Mouse (Mus musculus): Measurements from ENCODE around the gene Jchain.
"Not testable (repeated sequence)": the region's sequence is repeated elsewhere in the genome, so short reads cannot be mapped to it uniquely, and the experiment has no call there.

The Jchain gene

DNA sequence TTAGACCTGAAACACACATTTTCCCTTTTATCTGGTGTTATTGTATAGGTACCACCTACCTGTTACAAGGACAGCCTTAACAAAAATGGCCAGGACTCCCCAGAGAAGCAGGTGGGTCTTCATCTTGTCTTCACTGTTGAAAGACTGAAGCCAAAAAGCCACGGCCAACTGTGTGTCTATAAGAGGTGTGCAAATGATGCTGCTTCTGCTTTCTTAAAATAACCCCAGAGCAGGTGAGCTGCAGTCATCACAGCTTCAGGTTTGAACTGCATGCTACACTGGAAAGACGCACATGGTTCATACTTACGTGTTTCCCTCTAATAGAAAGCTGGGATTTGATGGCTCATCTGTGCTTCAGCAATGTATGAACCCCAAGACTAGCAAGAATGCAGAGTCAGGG, at the start of gene Jchain:
TSS of gene Jchain (minus strand) at position 235 of the 400 bp plus-strand sequence.
- DNase-seq (ENCODE audit: low read depth), result no peak

DNA sequence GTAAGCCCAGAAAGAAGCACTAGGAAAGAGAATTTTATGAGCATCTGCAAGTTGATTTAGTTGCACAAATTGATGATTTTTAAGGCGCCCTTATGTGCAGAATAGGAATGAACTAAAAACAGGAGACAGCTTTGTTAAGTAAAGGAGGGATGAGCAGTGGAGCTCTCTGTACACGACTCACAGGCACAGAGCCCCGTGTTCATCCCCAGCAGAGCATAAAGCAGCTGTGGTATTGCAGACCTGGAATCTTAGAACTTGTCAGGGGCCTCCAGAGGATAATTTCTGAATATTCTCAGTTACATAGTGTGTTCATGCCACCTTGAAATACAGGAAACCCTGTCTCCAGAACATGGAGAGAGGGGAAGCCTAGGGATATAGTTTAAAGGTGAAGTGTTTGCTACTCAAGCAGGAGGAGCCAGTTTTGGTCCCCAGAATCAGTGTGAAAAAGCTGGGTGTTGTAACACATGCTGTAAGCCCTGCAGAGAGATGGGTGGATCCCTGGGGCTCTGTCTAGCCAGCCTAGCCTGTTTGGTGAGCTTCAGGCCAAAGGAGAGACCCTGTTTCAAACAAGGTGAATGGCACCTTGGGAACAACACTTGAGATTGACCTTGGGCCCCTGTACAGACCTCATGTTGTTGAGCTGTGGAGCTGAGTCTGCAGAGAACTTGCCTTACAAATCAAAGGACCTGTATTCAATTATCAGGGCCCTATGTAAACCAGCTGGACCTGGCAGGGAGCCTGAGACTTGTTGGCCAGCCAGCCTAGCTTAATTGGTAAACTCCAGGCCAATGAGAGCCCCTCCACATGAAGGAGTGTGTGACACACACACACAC, 48.0 kb upstream of the Jchain start:
- no peak for DNase-seq (ENCODE audit: low read depth)

DNA sequence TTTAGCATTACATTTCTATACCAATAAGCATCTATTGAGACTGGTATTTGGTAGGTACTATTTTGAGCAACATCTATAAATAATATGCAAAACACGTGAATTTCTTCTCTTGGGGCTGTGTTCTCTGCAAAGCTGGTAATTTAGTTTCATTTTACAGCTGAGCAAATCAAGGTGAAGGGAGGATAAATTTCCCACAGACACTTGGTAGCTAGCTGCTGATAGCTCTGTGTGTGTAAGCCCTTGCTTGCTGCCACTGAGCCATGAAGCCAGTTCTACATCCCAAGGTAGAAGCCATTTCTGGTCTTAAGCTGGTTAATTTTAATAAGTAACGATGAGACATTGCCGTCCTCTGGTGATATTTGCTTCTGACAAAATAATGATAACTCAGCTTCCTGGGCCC, 47.1 kb upstream of the Jchain start:
- no peak for DNase-seq (ENCODE audit: low read depth)

DNA sequence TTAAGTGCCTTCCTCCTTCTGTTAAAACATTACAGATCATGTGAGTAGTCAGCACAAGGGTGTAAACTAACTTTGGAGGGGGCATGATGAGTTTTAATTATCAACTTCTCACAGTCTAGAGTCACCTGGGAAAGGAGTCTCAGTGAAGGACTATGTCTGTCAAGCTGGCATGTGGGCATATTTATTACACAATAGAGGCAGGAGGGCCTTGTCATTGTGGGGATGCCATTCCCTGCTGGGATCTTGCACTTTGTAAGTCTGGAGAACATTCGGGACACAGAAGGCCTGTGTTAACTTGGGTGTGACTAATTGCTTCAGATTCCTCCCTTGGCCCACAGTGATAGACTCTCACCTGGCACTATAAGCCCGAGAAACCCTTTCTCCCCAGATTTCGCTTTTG, 41.9 kb upstream of the Jchain start:
- no peak for DNase-seq (ENCODE audit: low read depth)

DNA sequence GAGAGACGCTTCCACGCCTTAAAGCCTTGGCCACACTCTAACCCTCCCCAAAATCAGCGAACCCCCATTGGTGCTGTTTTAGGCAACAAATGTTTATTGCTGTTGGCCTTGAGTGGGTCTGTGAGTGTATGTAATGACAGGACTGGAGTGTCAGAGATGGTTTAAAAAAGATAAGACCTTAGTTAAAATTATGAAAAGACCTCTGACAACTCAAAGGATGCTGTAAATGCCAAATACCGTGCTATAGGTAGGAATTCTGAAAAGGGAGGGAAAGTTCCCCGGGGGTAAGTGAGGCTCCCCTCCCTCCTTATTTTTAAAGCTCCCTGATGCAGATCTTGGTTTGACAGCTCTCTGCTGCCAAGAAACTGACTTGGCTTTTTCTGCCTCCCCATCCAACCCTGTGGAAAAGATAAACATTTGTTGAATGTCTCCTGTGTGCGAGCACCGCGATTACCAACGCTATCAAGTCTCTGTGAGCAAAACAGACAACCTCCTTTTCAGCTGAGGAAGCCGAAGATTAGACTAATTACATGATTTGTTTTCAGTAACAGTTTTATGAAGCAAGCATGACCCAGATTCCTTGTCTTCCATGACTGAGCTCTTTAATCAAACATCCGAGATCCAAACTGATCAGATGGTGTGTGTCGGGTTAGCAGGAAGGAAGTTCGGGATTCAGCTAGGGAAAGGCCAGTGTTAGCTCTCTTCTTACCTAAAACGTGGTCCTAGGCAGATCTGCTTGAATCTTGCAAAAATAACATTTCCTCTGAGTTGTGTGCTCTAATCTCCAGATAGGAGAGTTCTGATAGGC, 38.5 kb upstream of the Jchain start:
- no peak for DNase-seq (ENCODE audit: low read depth)

DNA sequence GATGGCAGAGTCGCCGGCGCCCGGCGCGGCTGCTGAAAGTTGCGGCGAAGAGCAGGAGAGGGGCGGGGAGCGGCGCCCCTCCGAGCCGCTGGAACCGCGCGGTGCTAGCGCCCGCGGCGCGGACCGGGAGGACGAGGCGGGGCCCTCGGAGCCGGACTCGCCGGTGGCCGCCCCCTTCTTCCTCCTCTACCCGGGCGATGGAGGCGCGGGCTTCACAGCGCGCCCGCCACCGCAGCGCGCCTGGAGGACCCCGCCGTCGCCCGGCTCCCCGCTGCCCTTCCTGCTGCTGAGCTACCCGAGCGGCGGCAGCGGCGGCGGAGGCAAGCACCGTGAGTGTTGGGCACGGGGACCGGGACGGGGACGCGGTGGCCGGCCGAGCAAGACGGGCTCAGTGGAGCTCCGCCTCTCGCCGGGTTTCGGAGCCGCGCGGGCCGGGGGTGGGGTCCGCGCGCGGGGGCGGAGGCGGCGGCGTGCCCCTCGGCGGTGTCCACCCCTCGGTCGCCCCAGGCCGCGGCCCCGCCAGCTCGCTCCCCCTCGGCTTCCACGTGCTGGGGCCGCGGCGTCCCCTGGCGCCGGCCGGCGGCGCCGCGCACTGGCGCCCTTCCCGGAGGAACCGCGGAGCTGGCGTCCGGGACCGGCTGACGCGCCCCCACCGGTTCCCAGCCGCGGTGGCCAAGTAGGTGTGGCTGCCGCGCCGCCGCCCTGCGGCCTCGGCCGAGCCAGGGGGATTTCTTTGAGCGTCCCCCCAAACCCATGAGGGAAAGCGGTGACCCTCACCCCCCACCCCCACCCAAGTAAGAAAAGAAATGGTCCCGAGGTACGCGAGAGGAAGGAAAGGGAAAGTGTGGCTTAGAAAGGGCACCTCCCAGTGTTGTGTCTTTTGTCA, 37.7 kb upstream of the Jchain start:
- DNase-seq (ENCODE audit: low read depth), result no peak

DNA sequence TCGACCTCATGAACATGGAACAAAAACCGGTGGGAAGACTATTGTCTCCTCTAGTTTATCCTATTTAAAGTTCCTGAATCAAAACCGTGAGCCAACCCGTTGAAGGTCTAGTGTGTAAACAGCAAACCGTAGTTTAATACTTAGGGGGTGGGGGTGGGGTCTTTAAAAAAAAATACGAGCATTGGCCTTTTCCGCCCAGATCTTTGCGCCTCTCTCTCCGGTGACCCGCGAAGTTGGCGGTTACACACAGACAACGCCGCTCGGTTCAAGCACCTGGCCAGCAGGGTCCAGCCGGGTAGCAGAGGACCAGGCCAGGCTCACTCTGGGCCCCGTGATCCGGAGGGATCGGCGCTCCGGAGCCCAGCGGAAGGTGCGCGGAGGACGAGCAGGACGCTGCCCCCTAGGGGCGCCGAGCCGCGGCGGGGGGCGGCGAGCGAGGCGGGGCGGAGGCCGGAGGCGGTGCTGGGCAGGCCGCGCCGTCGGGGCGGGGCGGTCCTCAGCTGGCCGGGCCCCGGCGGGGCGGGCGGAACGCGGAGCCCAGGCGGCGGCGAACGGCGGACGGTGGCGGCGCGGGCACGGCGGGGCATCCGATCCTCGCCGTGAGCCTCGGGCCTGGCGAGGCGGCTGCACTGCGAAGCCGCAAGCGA, 36.9 kb upstream of the Jchain start, which contains the start of gene Rufy3:
TSS of gene Rufy3 (plus strand) at position 540 of the 647 bp plus-strand sequence.
- DNase-seq (ENCODE audit: low read depth), result no peak

DNA sequence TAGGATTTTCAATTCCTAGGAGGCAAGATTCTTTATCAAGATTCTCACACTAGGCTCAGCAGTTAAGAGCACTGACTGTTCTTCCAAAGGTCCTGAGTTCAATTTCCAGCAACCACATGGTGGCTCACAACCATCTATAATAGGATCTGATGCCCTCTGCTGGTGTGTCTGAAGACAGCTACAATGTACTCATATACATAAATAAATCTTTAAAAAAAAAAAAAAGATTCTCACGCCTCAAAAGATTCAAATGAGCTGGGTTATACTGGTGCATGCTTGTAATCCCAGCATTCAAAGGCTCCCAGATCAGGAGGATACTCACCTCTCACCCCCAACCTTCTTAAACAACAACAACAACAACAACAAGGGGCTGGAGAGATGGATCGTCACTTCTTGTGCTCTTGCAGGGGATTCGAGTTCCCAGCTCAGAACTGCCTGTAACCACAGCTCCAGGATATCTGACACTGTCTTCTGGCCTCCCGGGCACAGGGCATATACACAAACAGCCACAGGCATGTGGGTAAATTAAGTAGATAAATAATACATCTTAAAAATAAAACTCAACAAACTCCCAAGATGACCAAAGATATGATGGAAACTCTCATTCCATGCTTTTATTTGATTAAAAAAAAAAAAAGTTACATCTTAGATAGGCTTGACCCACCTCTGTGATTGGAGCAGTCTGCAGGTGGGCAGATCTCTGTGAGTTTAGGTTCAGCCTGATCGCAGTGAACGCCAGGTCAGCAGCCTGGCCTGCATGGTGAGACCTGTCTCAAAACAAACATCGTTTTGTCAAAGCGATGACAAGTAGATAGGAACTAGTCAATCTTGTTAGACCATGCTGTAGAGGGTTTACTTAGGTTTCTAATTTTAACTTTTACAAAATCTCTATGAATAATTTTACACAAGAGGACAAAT, 35.4 kb upstream of the Jchain start:
- no peak for DNase-seq (ENCODE audit: low read depth)

DNA sequence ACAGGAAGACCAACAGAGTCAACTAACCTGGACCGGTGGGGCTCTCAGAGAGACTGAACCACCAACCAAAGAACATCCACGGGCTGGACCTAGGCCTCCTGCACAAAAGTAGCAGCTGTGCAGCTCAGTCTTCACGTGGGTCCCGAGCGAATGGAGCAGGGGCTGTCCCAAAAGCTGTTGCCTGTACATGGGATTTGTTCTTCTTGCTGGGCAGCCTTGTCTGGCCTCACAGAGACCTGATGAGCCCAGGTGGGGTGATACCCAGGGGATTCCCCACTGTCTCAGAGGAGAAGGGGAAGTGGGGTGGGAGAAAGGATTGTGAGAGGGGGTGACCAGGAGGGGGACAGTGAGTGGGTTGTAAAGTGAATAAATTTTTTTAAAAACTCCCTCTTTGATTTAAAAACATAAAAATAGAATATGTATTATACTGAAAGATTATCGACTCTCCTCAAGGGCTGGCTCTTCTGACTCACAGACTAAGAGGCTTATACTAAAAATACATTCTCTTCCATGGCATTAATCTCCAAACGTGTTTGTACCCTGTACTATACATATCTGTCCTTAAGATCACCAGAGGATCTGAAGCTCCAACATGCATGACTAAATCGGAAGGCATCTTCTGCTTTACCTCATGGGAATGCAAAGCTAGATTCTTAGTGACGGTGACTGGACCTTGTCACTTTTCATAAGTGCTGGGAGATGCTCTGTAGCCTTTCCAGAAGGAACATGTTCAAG, 33.6 kb upstream of the Jchain start:
- no peak for DNase-seq (ENCODE audit: low read depth)

DNA sequence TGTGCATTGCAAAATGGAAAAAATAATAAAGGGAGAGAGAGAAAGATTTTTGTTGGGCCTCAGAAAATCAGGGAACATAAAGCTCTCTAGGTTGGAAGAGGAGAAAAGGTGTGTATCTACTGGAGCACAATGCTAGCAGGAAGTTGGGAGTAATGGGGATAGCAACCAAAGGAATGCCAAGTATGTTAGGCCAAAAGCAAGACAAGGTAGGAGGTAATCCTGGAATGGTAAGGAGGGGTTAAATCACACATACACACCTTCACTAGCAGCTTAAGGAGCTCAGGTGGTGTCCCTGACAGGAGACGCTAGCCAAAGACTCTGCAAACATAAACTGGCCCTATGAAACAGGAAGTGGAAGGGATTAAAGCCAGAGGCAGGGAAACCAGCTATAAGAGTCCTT, 31.3 kb upstream of the Jchain start:
- DNase-seq (ENCODE audit: low read depth), result no peak

DNA sequence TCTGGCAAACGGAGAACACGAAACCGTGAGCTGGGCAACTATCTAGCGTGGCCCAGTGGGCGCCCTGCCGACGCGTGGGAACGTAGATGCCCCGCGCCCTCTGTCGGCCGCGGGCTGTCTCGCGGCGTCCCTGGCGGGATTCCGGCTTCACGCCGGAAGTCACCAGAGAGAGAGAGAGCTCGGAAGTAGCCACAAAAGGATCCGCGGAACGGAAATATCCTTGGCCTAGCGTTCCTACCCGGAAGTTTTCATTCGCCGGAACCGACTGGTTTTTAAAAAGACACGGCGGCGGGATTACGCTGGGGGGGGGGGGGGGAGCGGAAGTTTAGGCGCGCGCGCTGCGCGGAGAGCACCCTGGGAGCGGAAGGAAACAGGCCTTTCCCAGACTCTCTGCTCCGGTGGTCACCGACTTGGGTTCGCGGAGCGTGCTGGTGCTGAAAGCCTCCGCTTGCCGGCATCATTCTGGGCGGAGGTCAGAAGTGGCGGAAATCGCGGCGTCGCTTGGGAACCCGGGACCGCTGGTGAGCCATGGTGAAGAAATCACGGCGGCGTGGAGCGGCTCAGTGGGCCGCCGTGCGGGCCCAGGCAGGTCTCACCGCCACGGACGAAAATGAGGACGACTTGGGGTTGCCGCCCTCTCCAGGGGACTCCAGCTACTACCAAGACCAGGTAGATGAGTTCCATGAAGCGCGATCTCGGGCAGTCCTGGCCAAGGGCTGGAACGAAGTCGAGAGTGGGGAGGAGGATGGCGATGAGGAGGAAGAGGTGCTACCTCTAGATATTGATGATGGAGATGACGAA, 26.6 kb upstream of the Jchain start, which contains the start of gene Utp3:
TSS of gene Utp3 (plus strand) at position 377 of the 801 bp plus-strand sequence.
- peak; percentile 98 for DNase-seq (ENCODE audit: low read depth)

DNA sequence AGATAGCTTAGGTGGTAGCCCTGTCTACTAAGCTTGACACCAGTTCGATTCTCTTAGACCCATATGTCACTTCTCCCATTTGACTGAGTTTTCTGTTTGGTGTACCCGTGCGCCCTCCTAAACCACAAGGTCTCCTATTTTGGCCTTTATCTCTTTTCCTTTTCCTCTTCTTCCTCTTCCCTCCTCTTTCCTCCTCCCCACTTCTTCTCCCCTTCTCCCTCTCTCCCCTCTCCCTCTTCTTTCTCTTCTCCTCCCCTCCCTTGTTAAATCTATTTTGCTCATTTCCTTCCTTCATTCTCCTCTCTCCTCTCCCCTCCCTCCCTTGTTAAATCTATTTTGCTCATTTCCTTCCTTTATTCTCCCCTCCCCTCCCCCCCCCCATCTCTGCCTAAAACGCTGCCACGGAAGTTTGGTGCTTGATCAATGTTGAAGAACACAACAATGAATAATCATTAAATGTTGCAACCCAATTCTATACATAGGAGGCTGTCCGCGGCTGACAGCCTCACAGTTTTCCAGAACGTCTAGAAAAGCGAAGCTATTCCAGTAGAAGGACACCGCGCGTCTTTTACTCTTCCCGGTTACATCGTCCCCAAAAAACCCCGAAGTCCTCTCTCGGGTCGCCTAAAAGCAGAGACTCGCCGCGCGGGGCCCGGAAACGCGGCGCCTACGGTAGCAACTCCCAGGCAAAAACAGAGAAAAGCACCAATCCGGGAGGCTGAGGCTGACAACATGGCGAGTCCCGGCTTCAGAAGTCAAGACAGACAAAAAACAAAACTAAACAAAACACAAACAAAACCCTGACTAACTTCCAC, 25.8 kb upstream of the Jchain start:
- DNase-seq (ENCODE audit: low read depth), result no peak

DNA sequence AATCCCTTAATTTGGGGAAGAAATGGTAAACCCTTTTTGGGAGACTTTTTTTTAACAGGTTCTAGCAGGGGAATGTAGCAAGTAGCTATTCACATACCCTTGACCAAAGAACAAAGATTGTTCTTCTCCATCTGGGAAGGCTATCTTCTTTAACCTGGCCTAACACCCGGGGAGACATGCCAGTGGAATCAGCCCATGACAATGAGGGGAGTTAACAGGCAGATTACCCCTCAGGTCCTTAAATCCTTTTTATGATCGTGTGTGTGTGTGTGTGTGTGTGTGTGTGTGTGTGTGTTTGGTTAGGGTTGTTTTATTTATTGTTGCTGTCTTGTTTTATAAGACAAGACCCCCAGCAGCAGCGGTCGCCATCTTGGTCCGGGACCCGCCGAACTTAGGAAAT, 17.8 kb upstream of the Jchain start:
- DNase-seq (ENCODE audit: low read depth), result no peak

DNA sequence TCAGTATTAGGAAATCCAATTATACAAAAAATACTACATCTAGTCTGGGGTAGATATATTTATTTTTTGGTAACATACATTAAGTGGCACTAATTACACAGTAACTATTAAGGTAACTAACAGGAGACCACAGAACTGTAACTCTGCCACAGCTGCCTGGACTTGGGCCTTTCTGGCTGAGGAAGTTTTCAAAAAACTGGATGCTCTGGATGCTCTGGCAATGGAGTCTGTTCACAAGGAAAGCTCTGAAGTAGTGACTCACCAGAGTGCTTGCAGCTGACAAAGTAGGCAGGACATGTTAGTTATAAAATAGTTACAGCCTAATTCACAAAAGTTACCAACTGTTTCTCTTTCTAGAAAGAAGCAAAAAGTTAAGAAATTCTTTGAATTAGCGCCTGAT, 16.7 kb upstream of the Jchain start:
- not testable (repeated sequence) for DNase-seq (ENCODE audit: low read depth)

DNA sequence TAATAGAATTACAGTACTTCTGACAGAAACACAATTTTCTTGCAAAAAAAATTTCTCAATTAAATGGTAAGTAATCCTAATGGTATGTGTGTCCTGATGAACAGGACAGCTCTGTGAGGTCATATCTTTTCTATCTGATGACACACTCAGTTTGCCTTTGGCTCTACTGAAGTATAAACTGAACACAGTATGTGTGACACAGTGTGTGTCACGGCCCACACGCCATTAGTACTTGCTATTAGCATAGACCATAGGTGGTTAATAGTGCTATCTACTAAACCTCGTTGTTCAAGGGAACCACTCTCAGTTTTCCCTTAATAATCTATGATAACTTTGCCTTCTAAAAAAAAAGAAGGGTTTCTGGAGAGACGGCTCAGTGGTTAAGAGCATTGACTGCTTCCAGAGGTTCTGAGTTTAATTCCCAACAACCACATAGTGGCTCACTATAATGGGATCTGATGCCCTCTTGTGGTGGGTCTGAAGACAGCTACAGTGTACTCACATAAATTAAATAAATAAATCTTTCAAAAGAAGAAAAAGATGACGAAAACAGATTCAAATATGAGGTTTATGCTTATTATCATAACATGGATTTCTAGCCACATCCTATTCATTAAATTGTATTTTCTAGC, 15.1 kb upstream of the Jchain start:
- peak; percentile 36 for DNase-seq (ENCODE audit: low read depth)

DNA sequence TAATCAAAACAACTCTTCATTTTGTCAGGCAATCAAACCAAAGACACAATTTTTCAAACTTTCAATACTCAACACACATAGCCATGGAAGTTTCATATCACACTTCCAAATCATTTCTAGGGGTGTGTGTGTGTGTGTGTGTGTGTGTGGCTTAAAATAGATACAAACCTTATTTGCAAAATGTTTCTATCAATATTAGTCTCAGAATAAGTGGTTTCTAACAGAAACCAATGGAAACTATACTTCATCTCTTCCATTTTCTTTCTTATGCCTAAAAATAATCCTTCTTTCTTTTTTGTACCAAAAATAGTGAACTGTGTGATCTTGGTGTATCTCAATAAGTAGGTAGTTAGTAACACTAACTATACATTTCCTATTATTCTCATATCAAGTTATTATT, 13.2 kb upstream of the Jchain start:
- DNase-seq (ENCODE audit: low read depth), result no peak

DNA sequence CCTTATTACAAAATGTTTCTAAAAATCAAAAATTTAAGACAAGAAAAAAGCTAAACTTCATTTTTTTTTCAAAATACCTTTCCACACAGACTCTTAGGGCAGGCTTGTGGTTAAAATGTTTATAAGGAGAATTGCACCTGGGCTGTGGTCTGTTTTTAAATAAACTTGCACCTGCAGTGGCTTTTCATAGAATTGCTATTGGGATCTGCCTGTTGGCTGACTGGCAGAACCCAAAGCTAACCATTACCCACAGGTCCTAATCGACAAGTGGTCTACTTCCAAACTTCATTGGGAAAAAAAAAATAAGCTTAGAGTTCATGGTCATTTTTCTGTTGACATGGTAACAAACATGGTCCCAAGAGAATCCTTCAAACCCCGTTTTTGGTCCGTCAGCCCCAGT, 7.0 kb upstream of the Jchain start:
- DNase-seq (ENCODE audit: low read depth), result no peak

DNA sequence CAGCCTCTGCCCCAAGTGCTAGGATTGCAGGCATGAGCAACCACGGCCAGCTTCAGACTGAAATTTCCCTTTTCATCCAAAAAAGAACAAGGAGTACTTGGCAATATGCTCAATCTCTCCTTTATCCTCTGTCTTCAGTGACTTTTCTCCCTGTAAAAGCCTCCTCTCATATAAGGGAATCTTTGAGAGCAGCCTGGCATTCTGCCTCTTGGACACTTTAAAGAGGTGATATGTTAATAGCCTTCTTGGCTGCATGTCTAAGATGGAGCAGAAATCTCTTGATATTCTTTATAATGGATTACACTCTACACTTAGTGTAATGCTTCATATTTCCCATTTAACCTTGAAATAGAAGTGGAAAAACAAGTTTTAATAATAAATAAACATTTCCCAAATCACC, 3.2 kb upstream of the Jchain start:
- DNase-seq (ENCODE audit: low read depth), result no peak
